Comparison of ENCODE assay signal across 40 mouse cellular contexts in the genomic region with DNA sequence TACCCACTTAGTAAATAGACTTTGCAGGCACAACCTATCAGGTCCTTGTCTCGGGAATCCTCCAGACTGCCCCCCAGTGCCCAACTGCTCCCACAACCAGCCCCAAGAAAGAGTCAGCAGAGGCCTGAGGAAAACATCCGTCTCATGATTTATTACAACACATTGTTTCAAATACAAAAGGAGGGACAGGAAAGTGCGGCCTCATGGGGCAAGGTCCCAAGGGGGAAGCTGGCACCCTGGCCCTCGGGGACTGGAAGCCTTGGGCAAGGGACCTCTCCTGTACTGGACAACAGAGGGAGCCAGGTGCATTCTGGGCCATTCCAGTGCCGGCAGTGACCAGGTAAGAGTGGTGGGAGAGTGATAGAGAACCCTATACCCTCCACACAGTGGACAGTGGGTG. TPM values are rescaled to one million over a fixed set of nuclear protein-coding genes. Genes with fewer than 3 reads are reported as not detected.
DNase-seq lines count a peak whose midpoint lies in the region; ATAC-seq and TF ChIP-seq lines count a peak whose summit lies in the region.
"Had no signal": no experiment of that assay in that cellular context is flagged by ENCODE, and none has a peak within 500 bp of the region (broad histone marks: within the 10 kb centered on the region; RNA-seq: fewer than 3 reads in every experiment).

No protein-coding gene starts in this region.

- no peak overlapping the region for H3K4me2 ChIP-seq in liver, embryonic 14.5 days (ENCODE audit: low read depth)
- no peak overlapping the region for H3K4me2 ChIP-seq in liver, embryonic 12.5 days
- H3K4me2 ChIP-seq: embryonic facial prominence, embryonic 15.5 days; forebrain, embryonic 12.5 days; heart, embryonic 11.5 days; intestine, embryonic 15.5 days; limb, embryonic 13.5 days; liver, embryonic 13.5 days; midbrain, embryonic 13.5 days; neural tube, embryonic 13.5 days had no signal

- H3K27ac ChIP-seq in heart, adult 2 months: no peak overlapping the region; the same call in 1 of the 2 replicates
- H3K27ac ChIP-seq in liver, embryonic 14.5 days: no peak overlapping the region
- no peak overlapping the region for H3K27ac ChIP-seq in liver, embryonic 12.5 days
- H3K27ac ChIP-seq: embryonic facial prominence, embryonic 10.5 days; embryonic facial prominence, embryonic 15.5 days; forebrain, embryonic 12.5 days; hindbrain, embryonic 10.5 days; hindbrain, postnatal 0 days; intestine, embryonic 15.5 days; limb, embryonic 13.5 days; liver, embryonic 13.5 days; midbrain, embryonic 13.5 days; neural tube, embryonic 13.5 days; stomach, postnatal 0 days had no signal

- no peak overlapping the region for H3K9ac ChIP-seq in heart, adult 2 months (ENCODE audit: low read depth, low read length)
- no peak overlapping the region for H3K9ac ChIP-seq in liver, embryonic 14.5 days (replicated peaks)
- H3K9ac ChIP-seq in liver, embryonic 12.5 days: no peak overlapping the region
- H3K9ac ChIP-seq: embryonic facial prominence, embryonic 15.5 days; forebrain, embryonic 12.5 days; forebrain, postnatal 0 days; intestine, embryonic 15.5 days; limb, embryonic 13.5 days; liver, embryonic 13.5 days; midbrain, embryonic 13.5 days; neural tube, embryonic 13.5 days had no signal

- 0 out of 2 replicates have a peak, but pooled peaks have one; percentile 4 for TF ChIP-seq CTCF in heart, adult 2 months (IDR thresholded peaks at IDR 0.05)
- TF ChIP-seq CTCF in liver, embryonic 14.5 days (IDR thresholded peaks at IDR 0.05; ENCODE audit: low read depth): 0 out of 2 replicates have a peak, but pooled peaks have one; percentile 8

- H3K4me3 ChIP-seq in heart, adult 2 months: no peak overlapping the region
- no peak overlapping the region for H3K4me3 ChIP-seq in liver, embryonic 14.5 days (ENCODE audit: insufficient read depth in 1 of 2, low read depth in 2 of 2, low read length in 2 of 2)
- no peak overlapping the region for H3K4me3 ChIP-seq in liver, embryonic 12.5 days
- H3K4me3 ChIP-seq: embryonic facial prominence, embryonic 10.5 days; embryonic facial prominence, embryonic 15.5 days; forebrain, embryonic 12.5 days; hindbrain, embryonic 10.5 days; intestine, embryonic 15.5 days; limb, embryonic 13.5 days; liver, embryonic 13.5 days; midbrain, embryonic 13.5 days; neural tube, embryonic 13.5 days had no signal

- no peak for TF ChIP-seq POLR2A in heart, adult 2 months (IDR thresholded peaks at IDR 0.05; ENCODE audit: insufficient read depth, low read depth, low read length)

- no peaks in the 10 kb centered on the region for H3K9me3 ChIP-seq in liver, embryonic 14.5 days (ENCODE audit: control insufficient read depth, low read length)
- H3K9me3 ChIP-seq in liver, embryonic 12.5 days (replicated peaks): no peaks in the 10 kb centered on the region
- H3K9me3 ChIP-seq: embryonic facial prominence, embryonic 10.5 days; embryonic facial prominence, embryonic 15.5 days; hindbrain, embryonic 10.5 days; intestine, embryonic 15.5 days; limb, embryonic 13.5 days; liver, embryonic 13.5 days; midbrain, embryonic 13.5 days; neural tube, embryonic 13.5 days had no signal

- no peaks in the 10 kb centered on the region for H3K27me3 ChIP-seq in heart, adult 2 months (ENCODE audit: control insufficient read depth, insufficient read depth, low read length)
- H3K27me3 ChIP-seq in liver, embryonic 14.5 days (ENCODE audit: control insufficient read depth, insufficient read depth, low read length): peaks cover 67% of the 10 kb centered on the region
- H3K27me3 ChIP-seq in liver, embryonic 12.5 days (replicated peaks): peaks cover 99% of the 10 kb centered on the region
- H3K27me3 ChIP-seq: Patski had no signal

- peaks cover 8% of the 10 kb centered on the region for H3K4me1 ChIP-seq in heart, adult 2 months (ENCODE audit: control insufficient read depth, insufficient read depth, low read length)
- H3K4me1 ChIP-seq in liver, embryonic 14.5 days (replicated peaks; ENCODE audit: control insufficient read depth in 2 of 2, insufficient read depth in 2 of 2, low read length in 1 of 2): peaks cover 0 to under 1% of the 10 kb centered on the region in 2 experiments; a peak in 2 of 4 replicates
- H3K4me1 ChIP-seq in liver, embryonic 12.5 days: peaks cover 15% of the 10 kb centered on the region

- no peak for TF ChIP-seq EP300 in heart, adult 2 months (IDR thresholded peaks at IDR 0.05; ENCODE audit: insufficient read depth, low read depth, low read length)
- TF ChIP-seq EP300 in liver, embryonic 14.5 days (IDR thresholded peaks at IDR 0.05; ENCODE audit: low read depth): no peak

- intact Hi-C loops in heart, adult 2 months (cut with DNase I): no loop called here
- intact Hi-C loops in heart, postnatal 25 days (cut with DNase I): no loop called here

- H3K36me3 ChIP-seq in heart, adult 2 months (ENCODE audit: control insufficient read depth, insufficient read depth, low read length): peaks cover 11% of the 10 kb centered on the region; the same call in 1 of the 2 replicates
- peaks cover 23% of the 10 kb centered on the region for H3K36me3 ChIP-seq in liver, embryonic 14.5 days (replicated peaks; ENCODE audit: control insufficient read depth, insufficient read depth, low read depth)
- peaks cover 37% of the 10 kb centered on the region for H3K36me3 ChIP-seq in liver, embryonic 12.5 days
- H3K36me3 ChIP-seq: embryonic facial prominence, embryonic 15.5 days; limb, embryonic 13.5 days had no signal

- 0 out of 2 replicates have a peak, but pooled peaks cover 1% of the 10 kb centered on the region for H3K79me2 ChIP-seq in heart, adult 2 months (replicated peaks; ENCODE audit: control insufficient read depth, insufficient read depth, low read length)

- peak in 1 of 2 experiments; percentile 18 for DNase-seq in heart, adult 2 months
- no peak for DNase-seq in heart, postnatal 25 days (ENCODE audit: low spot score)
- no peak for DNase-seq in liver, embryonic 14.5 days (ENCODE audit: low read depth in 3 of 3, low spot score in 3 of 3)
- peak; percentile 61 for DNase-seq in lung, postnatal 10 days
- no peak for DNase-seq in T-cell, adult 2 months (ENCODE audit: low spot score)
- DNase-seq: adrenal gland, postnatal 25 days; cerebellum, adult 2 months; cerebellum, postnatal 14 days; forebrain, postnatal 0 days; gastrocnemius, postnatal 10 days; heart, adult 11 months; kidney, postnatal 14 days; liver, embryonic 13.5 days; right cerebral cortex, postnatal 4 days; thymus, adult 18-20 months; thymus, postnatal 36 days had no signal

- 65% methylated on average over 5 of the region's 5 CpGs for WGBS in heart, adult 2 months
- 42% methylated on average over 5 of the region's 5 CpGs for whole genome bisulfite sequencing in liver, embryonic 14.5 days (ENCODE audit: insufficient replicate concordance)
- WGBS in liver, embryonic 12.5 days (ENCODE audit: insufficient replicate concordance): 36% methylated on average over 5 of the region's 5 CpGs

- ATAC-seq in liver, embryonic 14.5 days (ENCODE audit: insufficient read depth): no peak
- ATAC-seq in liver, embryonic 12.5 days: no peak
- peak; percentile 37 for ATAC-seq in megakaryocyte progenitor cell, adult 5-6 weeks (replicated peaks; ENCODE audit: poor library complexity)
- ATAC-seq: forebrain, postnatal 0 days; hindbrain, postnatal 0 days; intestine, embryonic 15.5 days; midbrain, embryonic 13.5 days; Patski had no signal

RNA-seq across cellular contexts. Expression of gene Dusp8, which starts 16.3 kb away (rescaled TPM):
- total RNA-seq in heart, adult 2 months (2021): 10 to 100 TPM; 37.4 to 43.2 TPM
- 31.4 and 38.4 TPM in 2 replicates for polyA plus RNA-seq in heart, adult 2 months (2012; rRNA removed)
- total RNA-seq in heart, postnatal 25 days (2021): 10 to 100 TPM; 39.7 to 53.5 TPM
- 2.5 TPM in 2 replicates for polyA plus RNA-seq in liver, embryonic 14.5 days (2012; rRNA removed)
- 3.8 and 4.2 TPM in 2 replicates for polyA plus RNA-seq in liver, embryonic 14.5 days (2014; fragmentation: Nextera tagmentation; extraction: Ambion mirVana)
- polyA plus RNA-seq in liver, embryonic 12.5 days (2016; fragmentation: Nextera tagmentation; extraction: Ambion mirVana): 7.4 and 7.5 TPM in 2 replicates
- total RNA-seq in megakaryocyte progenitor cell, adult 5-6 weeks (2015): 0.12 TPM in 1 of 2 replicates, not detected in the other
- not detected in 2 replicates for total RNA-seq in megakaryocyte progenitor cell, adult 5-6 weeks (2017)

RNA-seq across cellular contexts. Expression of gene Mob2, which starts 18.5 kb away (rescaled TPM):
- 10 to 100 TPM; 41.9 to 44.5 TPM for total RNA-seq in heart, adult 2 months (2021)
- 44.8 and 58.9 TPM in 2 replicates for polyA plus RNA-seq in heart, adult 2 months (2012; rRNA removed)
- total RNA-seq in heart, postnatal 25 days (2021): 10 to 100 TPM; 40.2 to 40.7 TPM
- polyA plus RNA-seq in liver, embryonic 14.5 days (2012; rRNA removed): 33.9 and 41.5 TPM in 2 replicates
- 68.8 and 75.6 TPM in 2 replicates for polyA plus RNA-seq in liver, embryonic 14.5 days (2014; fragmentation: Nextera tagmentation; extraction: Ambion mirVana)
- polyA plus RNA-seq in liver, embryonic 12.5 days (2016; fragmentation: Nextera tagmentation; extraction: Ambion mirVana): 62.9 and 64.6 TPM in 2 replicates
- 45.3 and 45.9 TPM in 2 replicates for total RNA-seq in megakaryocyte progenitor cell, adult 5-6 weeks (2015)
- 45.9 and 47.1 TPM in 2 replicates for total RNA-seq in megakaryocyte progenitor cell, adult 5-6 weeks (2017)

RNA-seq across cellular contexts. Expression of gene Gm45618, which starts 41.2 kb away (rescaled TPM):
- total RNA-seq in heart, adult 2 months (2021): not detected
- polyA plus RNA-seq in heart, adult 2 months (2012; rRNA removed): not detected in 2 replicates
- total RNA-seq in heart, postnatal 25 days (2021): not detected
- polyA plus RNA-seq in liver, embryonic 14.5 days (2012; rRNA removed): not detected in 2 replicates
- not detected in 2 replicates for polyA plus RNA-seq in liver, embryonic 14.5 days (2014; fragmentation: Nextera tagmentation; extraction: Ambion mirVana)
- not detected in 2 replicates for polyA plus RNA-seq in liver, embryonic 12.5 days (2016; fragmentation: Nextera tagmentation; extraction: Ambion mirVana)
- total RNA-seq in megakaryocyte progenitor cell, adult 5-6 weeks (2015): not detected in 2 replicates
- total RNA-seq in megakaryocyte progenitor cell, adult 5-6 weeks (2017): not detected in 2 replicates
- total RNA-seq: adrenal gland, postnatal 25 days; forebrain, postnatal 0 days; gastrocnemius, postnatal 10 days; hindbrain, postnatal 0 days; layer of hippocampus, adult 18-20 months; layer of hippocampus, postnatal 10 days; left cerebral cortex, adult 18-20 months; left cerebral cortex, postnatal 25 days; megakaryocyte-erythroid progenitor cell, adult 5-6 weeks; MEL had no signal
- polyA plus RNA-seq: brain, embryonic 14.5 days; cerebellum, adult 2 months; embryonic facial prominence, embryonic 10.5 days; forebrain, embryonic 12.5 days; heart, embryonic 11.5 days; heart, postnatal 0 days; hindbrain, embryonic 10.5 days; hindbrain, postnatal 0 days; intestine, embryonic 15.5 days; limb, embryonic 13.5 days; liver, embryonic 13.5 days; lung, embryonic 16.5 days; midbrain, embryonic 13.5 days; neural tube, embryonic 13.5 days; Patski; spleen, adult 2 months; stomach, postnatal 0 days had no signal

RNA-seq across cellular contexts. Expression of gene Gm39115, which starts 56.5 kb away (rescaled TPM):
- total RNA-seq in heart, adult 2 months (2021): not detected
- not detected in 2 replicates for polyA plus RNA-seq in heart, adult 2 months (2012; rRNA removed)
- total RNA-seq in heart, postnatal 25 days (2021): not detected
- not detected in 2 replicates for polyA plus RNA-seq in liver, embryonic 14.5 days (2012; rRNA removed)
- polyA plus RNA-seq in liver, embryonic 14.5 days (2014; fragmentation: Nextera tagmentation; extraction: Ambion mirVana): not detected in 2 replicates
- not detected in 2 replicates for polyA plus RNA-seq in liver, embryonic 12.5 days (2016; fragmentation: Nextera tagmentation; extraction: Ambion mirVana)
- total RNA-seq in megakaryocyte progenitor cell, adult 5-6 weeks (2015): not detected in 2 replicates
- total RNA-seq in megakaryocyte progenitor cell, adult 5-6 weeks (2017): not detected in 2 replicates
- total RNA-seq: adrenal gland, postnatal 25 days; forebrain, postnatal 0 days; gastrocnemius, postnatal 10 days; hindbrain, postnatal 0 days; layer of hippocampus, adult 18-20 months; layer of hippocampus, postnatal 10 days; left cerebral cortex, adult 18-20 months; left cerebral cortex, postnatal 25 days; megakaryocyte-erythroid progenitor cell, adult 5-6 weeks; MEL had no signal
- polyA plus RNA-seq: brain, embryonic 14.5 days; cerebellum, adult 2 months; embryonic facial prominence, embryonic 10.5 days; embryonic facial prominence, embryonic 15.5 days; forebrain, embryonic 12.5 days; forebrain, postnatal 0 days; heart, embryonic 11.5 days; heart, postnatal 0 days; hindbrain, embryonic 10.5 days; hindbrain, postnatal 0 days; intestine, embryonic 15.5 days; limb, embryonic 13.5 days; liver, embryonic 13.5 days; lung, embryonic 16.5 days; midbrain, embryonic 13.5 days; neural tube, embryonic 13.5 days; Patski; spleen, adult 2 months; stomach, postnatal 0 days had no signal

Comparison
In these comparisons a context has a peak if more than half of its experiments do, and no peak if none do; other contexts are left out.
1. RNA of gene Dusp8, which starts 16.3 kb away (total RNA-seq): 39.7 to 53.5 TPM in heart, postnatal 25 days and 37.4 to 43.2 TPM in heart, adult 2 months; 0.12 TPM in megakaryocyte progenitor cell, adult 5-6 weeks; every median in the first group is over 10 times any median in the second.